13 mouse cellular contexts compared by ENCODE assay signal in the genomic region with DNA sequence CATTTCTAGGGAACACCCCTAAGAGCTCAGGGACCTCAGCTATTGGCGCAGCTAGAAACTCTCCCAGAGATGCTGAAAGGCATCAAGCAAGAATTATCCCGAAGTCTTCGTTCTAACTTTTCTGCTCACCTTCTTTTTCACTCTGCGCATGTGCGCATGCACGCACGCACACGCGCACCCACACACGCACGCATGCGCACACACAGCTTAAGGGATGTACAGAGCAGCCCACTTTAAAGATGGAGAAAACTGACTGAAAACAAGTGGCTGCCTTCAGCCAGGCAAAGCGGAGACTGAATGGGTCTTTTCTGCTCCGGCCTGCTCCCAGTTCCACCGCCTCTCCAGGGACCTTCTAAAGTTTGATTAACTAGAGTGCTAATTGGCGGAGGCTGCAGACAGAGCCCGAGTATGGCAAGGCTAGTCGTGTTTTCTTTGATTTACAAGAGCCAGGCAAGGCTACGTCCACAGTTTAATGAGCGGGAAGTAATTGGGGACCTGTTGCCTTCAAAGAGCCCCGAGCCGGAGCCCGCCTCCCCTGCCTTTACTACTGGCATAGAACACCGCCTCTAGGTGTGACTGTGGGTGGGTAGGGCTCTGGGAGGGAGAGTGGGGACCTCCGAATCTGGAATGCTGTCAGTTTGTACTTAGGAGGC.
DNase-seq lines count a peak whose midpoint lies in the region; ATAC-seq and TF ChIP-seq lines count a peak whose summit lies in the region.
"Had no signal": no experiment of that assay in that cellular context is flagged by ENCODE, and none has a peak within 500 bp of the region (broad histone marks: within the 10 kb centered on the region; RNA-seq: fewer than 3 reads in every experiment).

No protein-coding gene starts in this region.

- no peaks in the 10 kb centered on the region for H3K36me3 ChIP-seq in forebrain, embryonic 16.5 days (ENCODE audit: control insufficient read depth, insufficient read depth)
- H3K36me3 ChIP-seq: embryonic facial prominence, embryonic 13.5 days had no signal

- H3K9ac ChIP-seq in forebrain, embryonic 16.5 days (replicated peaks; ENCODE audit: low read depth, low read length): no peak overlapping the region
- H3K9ac ChIP-seq: embryonic facial prominence, embryonic 13.5 days; liver, embryonic 14.5 days had no signal

- peaks cover 3% of the 10 kb centered on the region for H3K27me3 ChIP-seq in forebrain, embryonic 16.5 days (replicated peaks; ENCODE audit: control insufficient read depth, insufficient read depth, low read length)
- H3K27me3 ChIP-seq in cerebellum, adult 2 months (ENCODE audit: control insufficient read depth, insufficient read depth, low read length): no peaks in the 10 kb centered on the region; the same call in 1 of the 2 replicates

- 37% methylated on average over 25 of the region's 25 CpGs for WGBS in forebrain, embryonic 16.5 days
- WGBS in cerebellum, adult 2 months: 66% methylated on average over 25 of the region's 25 CpGs

- no peaks in the 10 kb centered on the region for H3K9me3 ChIP-seq in forebrain, embryonic 16.5 days (ENCODE audit: control insufficient read depth, low read length)
- H3K9me3 ChIP-seq: embryonic facial prominence, embryonic 13.5 days had no signal

- TF ChIP-seq CTCF in cerebellum, adult 2 months (IDR thresholded peaks at IDR 0.05; ENCODE audit: borderline replicate concordance, insufficient read depth, low read depth, low read length): no peak

- no peak for TF ChIP-seq POLR2A in cerebellum, adult 2 months (IDR thresholded peaks at IDR 0.05; ENCODE audit: borderline replicate concordance, insufficient read depth, low read length)

- peak overlapping the region; percentile 13; the same call in 1 of the 2 replicates for H3K4me3 ChIP-seq in forebrain, embryonic 16.5 days (replicated peaks; ENCODE audit: low read length)
- H3K4me3 ChIP-seq in cerebellum, adult 2 months (replicated peaks; ENCODE audit: insufficient read depth, low read depth, low read length): no peak overlapping the region
- H3K4me3 ChIP-seq: embryonic facial prominence, embryonic 13.5 days; gastrocnemius, adult 2 months had no signal

- peak overlapping the region; percentile 17; the same call in 1 of the 2 replicates for H3K4me2 ChIP-seq in forebrain, embryonic 16.5 days (ENCODE audit: low read length)
- H3K4me2 ChIP-seq: embryonic facial prominence, embryonic 13.5 days had no signal

- ATAC-seq in forebrain, embryonic 16.5 days: peak; percentile 6
- ATAC-seq: Patski had no signal

- no peak overlapping the region for H3K27ac ChIP-seq in forebrain, embryonic 16.5 days (ENCODE audit: low read length)
- H3K27ac ChIP-seq in cerebellum, adult 2 months (ENCODE audit: insufficient read depth, low read length): no peak overlapping the region
- H3K27ac ChIP-seq: embryonic facial prominence, embryonic 13.5 days; gastrocnemius, adult 2 months; liver, embryonic 14.5 days had no signal

- H3K4me1 ChIP-seq in forebrain, embryonic 16.5 days (replicated peaks; ENCODE audit: control insufficient read depth, insufficient read depth, low read length): peaks cover 29% of the 10 kb centered on the region
- peaks cover 2% of the 10 kb centered on the region; the same call in 1 of the 2 replicates for H3K4me1 ChIP-seq in cerebellum, adult 2 months (ENCODE audit: control insufficient read depth, insufficient read depth, low read length)

- DNase-seq in embryo, embryonic 10.5 days (ENCODE audit: low spot score): peak; percentile 35
- DNase-seq in embryo, embryonic 10 days (ENCODE audit: low spot score): no peak
- DNase-seq in left cerebral cortex, postnatal 14 days (ENCODE audit: low spot score in 2 of 2): peak; percentile 31 to 39
- no peak for DNase-seq in left cerebral cortex, adult 11 months (ENCODE audit: low spot score)
- peak; percentile 35 for DNase-seq in right cerebral cortex, postnatal 14 days
- no peak for DNase-seq in cerebellum, adult 2 months
- DNase-seq in gastrocnemius, postnatal 14 days: no peak
- DNase-seq: gastrocnemius, adult 2 months; thymus, postnatal 4 days had no signal

- intact Hi-C loops in left cerebral cortex, postnatal 14 days (cut with DNase I): loop anchor here (5.0 kb wide), 3 partner anchors 307 to 1487 kb away; partner anchors contain the start of gene Tenm3
- intact Hi-C loops in gastrocnemius, postnatal 14 days (cut with DNase I; ENCODE audit: low total_unique reads): loop anchor here (5.0 to 10.0 kb wide), 2 partner anchors 742 to 814 kb away; no protein-coding TSS in a partner anchor

Comparison
In these comparisons a context has a peak if more than half of its experiments do, and no peak if none do; other contexts are left out.
1. DNase-seq: peak in embryo, embryonic 10.5 days (single experiment), left cerebral cortex, postnatal 14 days (2 of 2) and right cerebral cortex, postnatal 14 days (single experiment); none in embryo, embryonic 10 days (single experiment), left cerebral cortex, adult 11 months (single experiment), cerebellum, adult 2 months (0 of 2) and gastrocnemius, postnatal 14 days (single experiment).